Mouse (Mus musculus) hindbrain, embryonic 10.5 days (tissue): ENCODE data around the gene Apool. TPM values are rescaled to one million over a fixed set of nuclear protein-coding genes. Genes with fewer than 3 reads are reported as not detected.
"Not testable (repeated sequence)": the region's sequence is repeated elsewhere in the genome, so short reads cannot be mapped to it uniquely, and the experiment has no call there.

Experiments
- DNase-seq: peaks from one replicate; pipeline ENCODE4 v3.0.0-alpha.2; 2017; ENCODE audit warnings: low spot score
- H3K27ac ChIP-seq: fragments of 300-500 bp; sonication (generic); 2 replicates; pipeline ENCODE4 v1.5.1; 2016; ENCODE audit warnings: mild to moderate bottlenecking, moderate library complexity
- H3K27me3 ChIP-seq: fragments of 300-500 bp; sonication (generic); 2 replicates; pipeline ENCODE4 v1.6.1; 2016; ENCODE audit warnings: mild to moderate bottlenecking; ENCODE audit not compliant: poor library complexity, insufficient read depth, severe bottlenecking
- H3K36me3 ChIP-seq: fragments of 300-500 bp; sonication (generic); 2 replicates; pipeline ENCODE4 v1.6.1; 2016; ENCODE audit warnings: mild to moderate bottlenecking, moderate library complexity
- H3K4me1 ChIP-seq: fragments of 300-500 bp; sonication (generic); replicated peaks from 2 replicates; pipeline ENCODE4 v1.6.1; 2016; ENCODE audit warnings: mild to moderate bottlenecking
- H3K4me3 ChIP-seq: fragments of 300-500 bp; sonication (generic); 2 replicates; pipeline ENCODE4 v1.5.1; 2016; ENCODE audit warnings: mild to moderate bottlenecking, moderate library complexity
- H3K9me3 ChIP-seq: fragments of 300-500 bp; sonication (generic); 2 replicates; pipeline ENCODE4 v1.6.1; 2016; ENCODE audit warnings: mild to moderate bottlenecking, moderate library complexity
- WGBS: fragments of 180-500 bp; shearing (Covaris S2); methylation state at CpG from one replicate; pipeline ENCODE4 v1.1.7; 2016; 5-methylcytosine and 5-hydroxymethylcytosine counted together
- polyA plus RNA-seq: library from polyadenylated mRNA; unstranded; fragments of >200 nt; fragmentation: Nextera tagmentation; extraction: Ambion mirVana; gene quantifications from 2 replicates; pipeline ENCODE4 v1.2.1, GENCODE M21; 2016

Apool gene
- 67.2 and 75.3 TPM in 2 replicates for polyA plus RNA-seq

- 26% methylated on average over 18 of the region's 18 CpGs for WGBS
- no peaks in the 10 kb centered on the region for H3K36me3 ChIP-seq
- no peaks in the 10 kb centered on the region for H3K27me3 ChIP-seq
- peak; percentile 82 for DNase-seq
- no peaks in the 10 kb centered on the region for H3K9me3 ChIP-seq
- peak within 1 kb of the TSS; percentile 61 for H3K4me3 ChIP-seq
- H3K4me1 ChIP-seq, result no peaks in the 10 kb centered on the region
- peak within 1 kb of the TSS; percentile 87 for H3K27ac ChIP-seq
Measured at GRCm38 (mm10) chrX:112310804-112311530, at the start of gene Apool. Gene Apool, plus strand, starts transcription at chrX:112311334.

GRCm38 (mm10) chrX:112273550-112273949 lies 37.6 kb upstream of the Apool start:
- Histone ChIP-seq H3K36me3 (no peaks in the 10 kb centered on the region), H3K27me3 (no peaks in the 10 kb centered on the region), H3K9me3 (no peaks in the 10 kb centered on the region), H3K4me3 (no peak overlapping the region), H3K4me1 (no peaks in the 10 kb centered on the region), H3K27ac (no peak overlapping the region)
- no peak for DNase-seq
- 83% methylated on average over 1 of the region's 1 CpGs for WGBS

- Histone ChIP-seq H3K27ac (peak overlapping the region; percentile 87), H3K4me1 (no peaks in the 10 kb centered on the region), H3K4me3 (peak overlapping the region; percentile 61), H3K9me3 (no peaks in the 10 kb centered on the region), H3K36me3 (no peaks in the 10 kb centered on the region), H3K27me3 (no peaks in the 10 kb centered on the region)
- DNase-seq, result no peak
- WGBS, result 8% methylated on average over 12 of the region's 12 CpGs
Measured at GRCm38 (mm10) chrX:112311531-112311887, 375 bp downstream of the Apool start.

GRCm38 (mm10) chrX:112312094-112312493 lies 960 bp downstream of the Apool start:
- whole genome bisulfite sequencing, result 50% methylated on average over 1 of the region's 1 CpGs

GRCm38 (mm10) chrX:112320273-112320672 lies 9.1 kb downstream of the Apool start:
- Histone ChIP-seq H3K27me3 (no peaks in the 10 kb centered on the region), H3K4me3 (no peak overlapping the region), H3K27ac (no peak overlapping the region), H3K9me3 (no peaks in the 10 kb centered on the region), H3K36me3 (no peaks in the 10 kb centered on the region), H3K4me1 (no peaks in the 10 kb centered on the region)
- no peak for DNase-seq

More at GRCm38 (mm10) chrX:112312094-112312493, 960 bp downstream of the Apool start:
- H3K27ac ChIP-seq, result 0 out of 2 replicates have a peak overlapping the region, but pooled peaks have one; percentile 87
- H3K36me3 ChIP-seq, result no peaks in the 10 kb centered on the region
- no peaks in the 10 kb centered on the region for H3K27me3 ChIP-seq
- no peak for DNase-seq
- peak overlapping the region; percentile 61 for H3K4me3 ChIP-seq
- H3K4me1 ChIP-seq, result no peaks in the 10 kb centered on the region
- no peaks in the 10 kb centered on the region for H3K9me3 ChIP-seq

- H3K27me3 ChIP-seq, result no peaks in the 10 kb centered on the region
- 77% methylated on average over 3 of the region's 3 CpGs for WGBS
- H3K4me1 ChIP-seq, result no peaks in the 10 kb centered on the region
- no peak for DNase-seq
- no peak overlapping the region for H3K27ac ChIP-seq
- H3K36me3 ChIP-seq, result peaks cover 4% of the 10 kb centered on the region
- no peak overlapping the region for H3K4me3 ChIP-seq
- H3K9me3 ChIP-seq, result no peaks in the 10 kb centered on the region
Measured at GRCm38 (mm10) chrX:112339486-112339885, 28.4 kb downstream of the Apool start.

- Histone ChIP-seq H3K4me3 (no peak overlapping the region), H3K9me3 (no peaks in the 10 kb centered on the region), H3K27me3 (no peaks in the 10 kb centered on the region), H3K27ac (no peak overlapping the region), H3K36me3 (no peaks in the 10 kb centered on the region), H3K4me1 (no peaks in the 10 kb centered on the region)
- 66% methylated on average over 4 of the region's 4 CpGs for WGBS
- DNase-seq, result no peak
Measured at GRCm38 (mm10) chrX:112347467-112348394, 36.6 kb downstream of the Apool start.

- Histone ChIP-seq H3K36me3 (no peaks in the 10 kb centered on the region), H3K27ac (no peak overlapping the region), H3K27me3 (no peaks in the 10 kb centered on the region), H3K9me3 (no peaks in the 10 kb centered on the region), H3K4me3 (no peak overlapping the region), H3K4me1 (no peaks in the 10 kb centered on the region)
- no peak for DNase-seq
- WGBS, result 46% methylated on average over 3 of the region's 3 CpGs
Measured at GRCm38 (mm10) chrX:112348395-112348791, 37.3 kb downstream of the Apool start.

GRCm38 (mm10) chrX:112368426-112368825 lies 57.3 kb downstream of the Apool start:
- Histone ChIP-seq H3K9me3 (peaks cover 6% of the 10 kb centered on the region), H3K4me3 (no peak overlapping the region), H3K36me3 (0 out of 2 replicates have a peak, but pooled peaks cover 3% of the 10 kb centered on the region), H3K27ac (no peak overlapping the region), H3K27me3 (no peaks in the 10 kb centered on the region), H3K4me1 (no peaks in the 10 kb centered on the region)
- 47% methylated on average over 4 of the region's 4 CpGs for WGBS
- DNase-seq, result no peak

- H3K27me3 ChIP-seq, H3K27ac ChIP-seq, H3K9me3 ChIP-seq, H3K4me3 ChIP-seq, H3K36me3 ChIP-seq, H3K4me1 ChIP-seq: not testable (repeated sequence)
- WGBS, result 88% methylated on average over 5 of the region's 5 CpGs
- DNase-seq, result peak; percentile 45
Measured at GRCm38 (mm10) chrX:112370577-112371410, 59.7 kb downstream of the Apool start.

- no peaks in the 10 kb centered on the region for H3K4me1 ChIP-seq
- H3K27ac ChIP-seq, result no peak within 1 kb of the TSS
- 95% methylated on average over 3 of the region's 3 CpGs for WGBS
- H3K36me3 ChIP-seq, result no peaks in the 10 kb centered on the region
- no peaks in the 10 kb centered on the region for H3K9me3 ChIP-seq
- no peaks in the 10 kb centered on the region for H3K27me3 ChIP-seq
- DNase-seq, result no peak
- no peak within 1 kb of the TSS for H3K4me3 ChIP-seq
Measured at GRCm38 (mm10) chrX:112406679-112407078, 95.5 kb downstream of the Apool start, which contains the start of gene Satl1. Gene Satl1, minus strand, starts transcription at chrX:112406779.

GRCm38 (mm10) chrX:112412309-112412708 lies 101.2 kb downstream of the Apool start:
- DNase-seq, result no peak
- no peaks in the 10 kb centered on the region for H3K4me1 ChIP-seq
- H3K27me3 ChIP-seq, result no peaks in the 10 kb centered on the region
- H3K27ac ChIP-seq, result no peak overlapping the region
- H3K36me3 ChIP-seq, result no peaks in the 10 kb centered on the region
- H3K9me3 ChIP-seq, result no peaks in the 10 kb centered on the region
- no peak overlapping the region for H3K4me3 ChIP-seq
- 75% methylated on average over 2 of the region's 2 CpGs for WGBS
